Mouse (Mus musculus) embryonic fibroblast, embryonic 13.5 days (primary cell): ENCODE measurements around the gene Hsd3b7.

Source experiments
- CTCF ChIP-seq: IDR thresholded peaks from 2 replicates; pipeline ENCODE4 v1.5.1; 2011; ENCODE audit warnings: mild to moderate bottlenecking, control low read depth, low read length, moderate library complexity, borderline replicate concordance; ENCODE audit not compliant: insufficient read depth
- POLR2A ChIP-seq: IDR thresholded peaks from 2 replicates; pipeline ENCODE4 v1.6.1; 2011; ENCODE audit warnings: low read depth, mild to moderate bottlenecking, control low read depth, low read length, moderate library complexity

- no peak for TF ChIP-seq CTCF
- no peak for TF ChIP-seq POLR2A
Measured at GRCm38 (mm10) chr7:127815116-127815665, 14.8 kb downstream of the Hsd3b7 start.
